Mouse (Mus musculus) thymus, postnatal 25 days (tissue): ENCODE measurements at regions not wholly inside any gene's neighbourhood (a gene's known extent, or its start where the extent isn't known, plus 50 kb on each side); places are given as distances from the start of the nearest gene placed in this dataset.
"Not testable (repeated sequence)": the region's sequence is repeated elsewhere in the genome, so short reads cannot be mapped to it uniquely, and the experiment has no call there.

Experiments
- DNase-seq: peaks from one replicate; pipeline ENCODE4 v3.0.0; 2022

DNA sequence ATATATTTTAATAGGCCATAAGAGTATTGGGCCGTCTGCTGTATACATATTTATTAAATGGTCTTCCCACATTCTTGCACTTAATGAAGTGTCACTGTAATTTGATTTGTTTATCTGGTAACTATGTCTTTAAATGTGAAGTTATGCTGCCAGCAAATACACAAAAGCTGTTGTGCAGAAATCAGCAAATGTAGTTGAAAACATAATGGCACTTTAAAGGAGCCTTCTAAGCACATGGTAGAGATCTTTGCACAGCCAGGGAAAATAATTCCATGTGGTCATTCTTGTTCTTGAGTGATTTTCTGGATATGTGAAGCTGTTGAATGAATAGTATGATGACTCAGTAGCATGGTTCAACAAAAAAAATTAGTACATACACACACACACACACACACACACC lies 164.4 kb upstream of the Meox2 start:
- DNase-seq = no peak

DNA sequence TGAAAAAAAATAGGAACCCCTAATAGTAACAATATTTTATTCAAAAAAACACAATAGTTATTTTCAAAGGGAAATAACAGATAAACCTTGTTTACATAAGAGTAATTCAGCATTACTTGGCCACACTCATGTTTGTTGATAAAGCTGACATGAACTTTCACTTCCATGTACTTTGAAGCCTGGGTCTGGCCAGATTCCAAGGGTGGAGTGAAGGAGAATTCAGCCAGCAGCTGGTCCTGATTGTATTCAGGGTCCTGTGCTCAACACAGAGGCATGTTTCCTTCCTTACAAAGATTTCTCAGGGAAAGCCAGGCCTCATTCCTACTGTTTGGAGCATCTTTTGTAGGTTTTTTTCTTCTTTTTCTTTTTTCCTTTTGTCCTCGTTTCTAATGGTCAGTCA lies 162.4 kb upstream of the Meox2 start:
- no peak for DNase-seq

DNA sequence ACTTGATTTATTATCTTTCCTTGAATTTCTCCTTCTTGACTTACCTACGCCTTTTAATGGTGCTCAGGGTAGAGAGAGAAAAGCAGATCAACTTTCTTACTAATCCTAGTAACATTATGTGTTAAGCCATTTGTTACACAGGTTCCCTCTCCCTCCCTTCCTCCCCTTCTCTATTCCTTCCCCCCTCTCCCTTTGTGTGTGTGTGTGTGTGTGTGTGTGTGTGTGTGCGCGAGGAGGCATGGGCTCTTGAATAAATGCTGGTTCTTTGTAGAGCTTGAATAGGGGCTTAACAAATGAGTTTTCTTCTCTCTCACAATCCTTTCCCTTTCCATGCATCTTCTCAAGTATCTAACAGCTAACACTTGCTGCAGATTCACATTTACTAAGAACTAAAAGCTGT lies 160.4 kb upstream of the Meox2 start:
- DNase-seq = no peak

DNA sequence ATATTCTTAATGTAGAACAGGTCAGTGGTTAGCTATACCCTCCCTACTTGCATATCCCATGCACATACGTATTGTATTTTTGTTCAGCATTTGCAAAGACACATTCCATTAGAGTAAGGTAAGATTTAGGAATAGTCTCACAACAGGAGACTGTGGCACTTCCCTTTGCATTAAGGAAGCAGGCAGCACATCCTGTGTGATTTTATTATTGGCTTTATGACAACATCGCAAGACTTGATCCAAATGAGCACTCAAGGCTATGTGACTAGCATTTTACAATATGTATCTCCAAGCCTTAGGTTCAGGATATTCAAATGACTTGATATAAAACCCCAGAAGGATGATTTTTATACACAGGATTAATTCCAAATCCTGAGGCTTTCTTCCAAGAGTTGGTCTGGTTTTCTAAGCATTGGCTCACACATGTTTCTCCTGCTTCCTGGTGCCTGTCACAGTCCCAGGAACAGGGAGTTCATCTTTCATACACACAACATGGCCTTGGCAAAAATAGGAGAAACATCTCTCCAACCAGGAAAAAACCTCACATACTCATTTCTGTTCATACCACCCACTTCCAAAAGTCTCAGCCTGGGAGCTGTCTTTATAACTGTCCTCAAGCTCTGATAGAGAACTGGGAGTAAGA lies 159.1 kb upstream of the Meox2 start:
- DNase-seq = no peak

DNA sequence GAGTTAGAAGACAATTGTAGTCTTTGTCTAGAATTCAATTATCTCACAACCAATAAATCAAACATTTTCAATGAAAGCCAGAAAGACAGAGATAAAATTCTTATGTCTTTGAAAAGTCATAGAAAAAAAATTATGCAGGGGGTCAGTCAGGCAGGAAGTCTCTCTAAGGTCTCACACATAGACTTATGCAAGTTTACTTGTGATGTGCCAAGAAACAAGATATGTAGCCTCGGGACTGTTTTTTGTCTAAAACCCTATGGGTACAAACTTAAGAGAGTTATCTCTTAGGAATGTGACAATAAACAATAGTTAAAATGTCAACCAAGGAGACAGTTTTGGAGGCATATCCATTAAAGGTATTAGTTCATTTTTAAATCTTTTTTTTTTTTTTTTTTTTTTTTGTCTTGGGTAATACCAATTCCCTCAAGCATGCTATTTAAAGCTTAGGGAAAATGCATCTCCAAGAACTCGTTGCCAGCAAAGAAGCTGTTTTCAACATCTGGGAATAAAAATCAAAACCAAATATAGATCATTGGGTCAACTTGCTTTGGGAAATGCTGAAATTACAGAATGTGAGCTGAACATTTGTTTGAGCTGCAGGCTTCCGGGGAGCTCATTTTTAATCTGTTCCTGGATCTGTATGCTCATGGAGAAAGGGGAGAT lies 133.8 kb upstream of the Meox2 start:
- DNase-seq = no peak

DNA sequence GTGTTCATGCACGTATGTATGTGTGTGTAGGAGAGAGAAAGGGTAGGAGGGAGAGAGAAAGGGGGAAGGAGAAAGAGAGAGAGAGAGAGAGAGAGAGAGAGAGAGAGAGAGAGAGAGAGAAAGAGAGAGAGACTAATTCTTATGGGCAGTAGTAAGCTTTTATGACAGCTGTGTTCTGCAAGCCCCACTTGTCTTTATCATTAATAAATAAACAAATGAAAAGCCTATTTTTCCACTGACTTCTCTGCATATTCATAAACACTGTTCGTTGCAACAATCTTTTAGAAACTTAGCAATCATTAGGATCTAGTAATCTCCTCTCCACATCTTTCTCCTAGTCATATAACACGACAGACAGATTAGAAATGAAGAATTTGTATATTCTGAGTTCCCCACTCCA lies 131.2 kb upstream of the Meox2 start:
- DNase-seq = no peak

DNA sequence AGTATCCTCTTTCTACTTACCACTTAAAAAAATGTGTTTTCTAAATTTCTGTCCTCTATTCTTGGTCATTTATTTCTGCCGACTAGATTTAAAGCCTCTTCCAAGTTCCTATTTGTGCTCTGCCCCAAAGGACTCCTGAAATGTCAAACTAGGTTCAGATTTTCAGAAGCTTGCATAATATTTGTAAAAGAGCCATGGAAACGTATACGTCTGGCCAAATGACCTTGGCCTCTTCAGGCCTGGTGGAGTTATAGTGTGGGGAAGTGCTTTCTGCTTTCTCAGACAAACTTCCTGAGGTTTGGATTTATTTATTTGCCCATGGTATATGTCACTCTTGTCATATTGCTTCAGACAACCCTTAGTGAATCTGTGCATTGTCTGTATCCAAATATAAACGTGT lies 117.2 kb upstream of the Meox2 start:
- DNase-seq = no peak

DNA sequence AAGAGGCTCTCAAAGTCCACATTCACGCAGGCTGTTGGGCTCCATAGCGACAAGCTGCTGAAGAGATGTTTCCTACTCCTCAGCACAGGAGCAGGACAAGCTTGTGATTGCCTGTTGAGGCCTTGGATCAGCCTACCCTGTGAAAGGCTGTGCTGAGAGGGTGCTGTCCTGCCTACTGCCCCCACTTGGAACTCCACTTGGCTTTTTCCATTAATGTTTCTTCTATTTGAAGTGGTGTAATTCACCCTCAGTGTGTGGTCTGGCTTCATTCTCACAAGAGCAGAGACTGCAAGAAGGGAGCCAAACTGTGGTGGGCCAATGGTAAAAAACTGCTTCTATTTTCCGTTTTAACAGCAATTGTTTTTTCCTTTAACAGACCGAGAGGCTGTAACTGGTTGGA lies 116.4 kb upstream of the Meox2 start:
- no peak for DNase-seq

DNA sequence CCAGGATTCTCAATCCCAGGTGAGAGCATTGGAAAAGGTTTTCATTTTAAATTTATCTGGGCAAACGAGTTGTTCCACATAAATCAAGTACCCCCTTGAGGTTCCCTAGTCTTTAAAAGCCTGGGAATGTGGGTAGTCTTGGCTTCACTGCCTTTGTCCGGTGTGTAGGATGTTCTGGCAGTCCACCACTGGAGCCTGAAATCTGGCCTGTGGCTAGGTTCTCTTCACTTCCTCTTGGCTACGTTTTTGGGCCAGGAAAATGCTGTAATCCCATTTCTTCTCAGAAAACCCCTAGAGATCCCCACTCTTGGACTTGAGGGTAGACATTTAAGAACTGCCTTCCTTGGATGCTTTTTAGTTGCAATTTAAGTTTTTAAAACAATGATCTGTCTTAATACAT lies 106.9 kb upstream of the Meox2 start:
- DNase-seq = no peak

DNA sequence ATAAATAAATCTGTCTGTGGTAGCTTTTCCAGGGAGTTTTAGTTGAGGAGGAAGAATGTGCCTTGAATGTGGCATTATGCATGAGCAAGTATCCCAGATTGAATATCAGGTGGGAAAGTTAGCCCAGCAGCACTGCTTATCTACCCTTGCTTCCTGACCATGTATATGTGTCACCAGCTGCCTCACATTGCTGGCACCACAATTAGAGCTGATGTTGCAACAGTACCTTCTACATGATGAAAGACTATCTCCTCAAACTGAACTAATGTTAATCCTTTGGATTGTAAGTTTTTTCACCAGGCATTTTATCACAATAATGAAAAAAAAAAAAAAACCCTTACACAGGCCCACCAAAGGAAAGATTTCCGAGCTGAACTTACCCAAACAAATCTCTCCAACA lies 103.1 kb upstream of the Meox2 start:
- no peak for DNase-seq

DNA sequence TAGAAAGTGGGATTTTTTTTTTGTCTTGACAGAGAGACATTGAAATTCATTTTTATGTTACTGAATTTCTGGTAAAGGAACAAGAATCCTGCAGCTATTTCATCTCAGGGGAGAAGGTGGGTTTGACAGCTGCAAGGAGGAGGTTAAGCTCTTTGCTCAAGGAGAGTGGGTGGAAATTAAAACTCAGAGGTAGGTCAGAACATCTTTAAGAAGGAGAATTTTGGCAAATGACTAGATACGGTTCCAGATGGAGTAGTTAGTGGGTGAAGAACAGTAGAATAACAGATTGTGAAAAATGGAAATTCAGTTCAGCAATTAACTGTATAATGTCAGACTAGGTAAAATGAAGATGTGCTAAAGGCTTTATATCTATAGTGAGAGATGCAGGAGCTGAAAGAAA lies 98.0 kb upstream of the Meox2 start:
- DNase-seq = no peak

DNA sequence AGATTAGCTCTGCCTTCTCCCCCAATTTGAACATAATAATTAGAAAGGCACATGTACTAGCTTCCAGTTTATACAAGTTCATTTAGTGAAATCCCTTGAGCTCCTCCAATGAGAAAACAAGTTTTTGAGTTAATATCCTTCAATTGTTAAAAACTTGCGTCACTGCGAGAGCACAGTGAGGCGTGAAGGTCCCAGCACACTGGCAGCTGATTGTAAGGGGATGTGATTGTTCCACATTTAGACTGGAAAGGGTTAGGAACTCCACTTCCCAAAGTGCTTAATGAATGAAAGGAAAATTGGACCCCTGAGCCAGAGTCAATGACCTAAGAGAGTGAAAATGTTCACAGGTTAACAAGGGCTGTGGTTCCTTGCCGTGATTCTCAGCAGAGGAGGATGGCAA lies 93.9 kb upstream of the Meox2 start:
- DNase-seq = no peak

DNA sequence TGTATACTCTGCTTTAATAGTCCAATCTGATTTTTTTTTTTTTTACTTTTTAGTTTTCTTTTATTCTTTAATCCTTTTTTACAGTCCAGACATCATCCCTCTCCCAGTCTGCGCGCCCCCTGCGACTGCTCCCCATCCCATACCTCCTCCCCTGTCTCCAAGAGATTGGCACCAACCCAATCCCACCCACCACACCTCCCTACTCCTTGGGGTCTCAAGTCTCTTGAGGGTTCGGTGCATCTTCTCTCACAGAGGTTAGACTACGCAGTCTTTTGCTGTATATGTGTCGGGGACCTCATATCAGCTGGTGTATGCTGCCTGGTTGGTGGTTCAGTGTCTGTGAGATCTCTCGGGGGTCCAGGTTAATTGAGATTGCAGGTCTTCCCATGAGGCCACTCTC lies 93.4 kb upstream of the Meox2 start:
- not testable (repeated sequence) for DNase-seq

DNA sequence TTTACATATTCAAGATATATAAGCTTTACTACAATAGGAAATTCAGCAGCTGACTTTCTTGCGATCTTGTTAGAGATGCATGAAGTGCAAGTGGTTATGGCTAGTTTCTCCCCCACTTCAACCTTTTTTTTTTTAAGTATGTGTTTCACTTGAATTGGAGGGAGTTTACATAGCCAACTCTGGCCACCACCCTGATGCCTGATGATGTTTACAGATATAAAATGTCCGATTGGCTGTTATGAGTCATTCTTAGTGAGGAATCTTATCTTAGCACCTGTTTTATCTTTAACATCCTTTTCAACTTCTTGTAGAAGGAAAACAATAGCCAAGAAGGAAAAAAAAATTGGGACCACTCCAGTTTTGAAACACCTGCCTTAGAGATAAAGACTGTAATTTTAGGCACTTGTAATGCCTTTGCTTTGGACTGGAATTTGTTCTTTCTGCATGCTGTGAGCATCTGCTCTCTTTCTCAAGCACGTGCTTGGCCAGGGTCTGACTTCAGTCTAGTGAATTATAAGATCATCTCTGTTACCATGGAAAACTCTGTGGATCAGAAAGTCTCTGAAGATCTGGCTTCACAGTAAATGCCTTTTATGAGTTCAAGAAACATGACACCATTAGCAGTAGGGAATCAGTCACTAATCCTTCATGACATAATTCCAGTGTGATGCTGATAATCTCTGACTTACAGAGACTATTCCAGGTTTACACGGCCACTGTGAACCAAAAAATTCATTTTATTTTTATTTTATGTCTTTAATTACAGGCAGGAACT lies 92.7 kb upstream of the Meox2 start:
- DNase-seq = no peak

DNA sequence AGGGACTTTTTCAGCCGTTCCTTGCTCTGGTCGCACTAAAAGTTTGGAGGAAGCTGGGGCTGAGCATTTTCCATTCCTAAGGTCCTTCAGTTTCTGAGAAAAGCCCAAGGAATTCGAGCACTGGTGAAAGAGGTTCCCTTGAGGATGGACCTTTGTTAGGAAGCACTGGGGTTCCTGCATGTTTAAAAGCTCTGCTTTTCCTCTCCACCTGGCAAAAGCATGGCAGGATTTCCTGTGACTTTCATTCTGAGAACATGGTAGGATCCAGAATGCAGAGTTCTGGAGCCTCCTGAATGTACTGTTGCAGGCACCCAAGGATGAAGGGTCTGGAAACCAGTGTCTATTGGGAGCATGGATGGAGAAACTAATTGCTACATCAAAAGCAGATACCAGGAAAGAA lies 61.1 kb upstream of the Meox2 start:
- DNase-seq = no peak

DNA sequence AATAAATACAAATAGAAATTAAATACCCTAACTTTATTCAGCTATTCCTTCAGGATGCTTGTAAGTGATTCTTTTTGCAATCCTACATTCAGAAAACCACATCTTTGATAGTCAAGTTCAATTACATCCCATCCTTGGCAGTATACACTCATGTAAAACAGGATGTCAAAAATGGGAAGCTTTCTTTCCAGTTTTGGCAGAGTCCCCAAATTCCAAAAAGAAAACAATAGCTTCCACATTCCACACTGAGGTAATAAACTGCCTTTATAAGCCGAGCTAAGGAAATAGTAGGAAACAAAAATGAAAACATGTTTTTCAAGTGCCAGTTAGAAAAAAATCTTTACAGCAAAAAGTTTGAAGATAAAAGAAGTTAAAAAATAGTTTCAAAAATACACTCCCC lies 57.7 kb upstream of the Meox2 start:
- no peak for DNase-seq

DNA sequence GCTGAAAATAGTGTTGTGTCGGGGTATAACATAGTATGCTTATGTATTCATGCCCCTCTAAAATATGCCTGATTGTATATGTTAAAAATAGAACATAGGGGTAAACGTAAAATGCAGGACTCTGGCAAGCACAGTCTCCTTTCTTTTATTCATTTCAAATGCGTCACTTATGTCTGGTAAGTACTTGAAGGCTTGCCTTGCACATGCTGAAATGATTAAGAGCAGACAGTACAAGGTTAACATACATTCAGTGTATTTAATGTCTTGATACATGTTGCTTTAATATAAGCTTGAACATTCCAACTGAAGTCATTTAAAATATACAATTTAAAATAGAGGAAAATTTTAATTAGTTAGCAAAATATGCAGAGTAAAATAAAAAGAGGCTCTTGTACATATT lies 50.9 kb upstream of the Meox2 start:
- no peak for DNase-seq
